Mouse (Mus musculus) lung, adult 2 months (tissue): ENCODE measurements around the gene Spag9.

Experiments
- CTCF ChIP-seq: fragments of 200-500 bp; IDR thresholded peaks from 2 replicates; pipeline ENCODE4 v1.5.1; 2011; ENCODE audit warnings: mild to moderate bottlenecking, low read length, control low read depth; ENCODE audit not compliant: insufficient read depth
- POLR2A ChIP-seq: fragments of 200-500 bp; IDR thresholded peaks from 2 replicates; pipeline ENCODE4 v1.6.1; 2011; ENCODE audit warnings: low read depth, mild to moderate bottlenecking, control low read depth, low read length, borderline replicate concordance; ENCODE audit errors: extremely low read depth

DNA sequence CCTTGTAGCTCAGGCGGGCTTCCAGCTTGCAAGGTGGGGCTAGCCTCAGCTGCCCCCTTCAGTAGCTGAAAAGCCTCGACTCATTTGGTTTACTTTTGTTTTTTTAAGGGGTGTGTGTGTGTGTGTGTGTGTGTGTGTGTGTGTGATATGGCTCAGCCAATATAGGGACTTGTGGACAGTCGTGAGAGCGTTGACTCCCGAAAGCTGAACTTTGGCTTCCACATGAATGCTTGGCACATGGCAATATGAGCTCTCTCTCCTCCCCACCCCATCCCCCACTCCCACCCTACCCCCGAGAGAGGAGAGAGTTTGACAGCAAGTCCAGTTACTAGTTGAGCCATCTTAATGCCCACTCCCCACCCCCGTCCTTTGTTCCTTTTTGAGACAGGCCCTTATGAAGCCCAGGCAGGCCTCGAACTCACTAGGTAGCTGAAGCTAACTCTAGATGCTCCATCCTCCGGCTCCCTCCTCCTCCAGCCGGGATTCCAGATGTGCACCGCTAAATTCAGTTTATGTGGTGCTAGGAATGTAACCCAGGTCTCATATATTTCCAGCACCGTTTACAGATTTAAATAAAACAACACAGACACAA, 152.3 kb downstream of the Spag9 start:
- TF ChIP-seq POLR2A = no peak
- no peak for TF ChIP-seq CTCF
